Mouse (Mus musculus) erythroblast, embryonic 14.5 days (primary cell): Measurements from ENCODE around the gene Apip.

Experiments
- GATA1 ChIP-seq: IDR thresholded peaks from 2 replicates; pipeline ENCODE4 v1.6.1; 2012; ENCODE audit warnings: low read length, inconsistent platforms, mixed read lengths
- TAL1 ChIP-seq: IDR thresholded peaks from 3 replicates; pipeline ENCODE4 v1.6.1; 2012; ENCODE audit warnings: low read length, inconsistent platforms, mixed read lengths

- no peak for TF ChIP-seq GATA1
- TF ChIP-seq TAL1, result no peak
Observed at GRCm38 (mm10) chr2:103081117-103081516, 7.6 kb downstream of the Apip start.
